Mouse (Mus musculus): ENCODE results near the gene Aqr. TPM values are rescaled to one million over a fixed set of nuclear protein-coding genes. Genes with fewer than 3 reads are reported as not detected.
"Not testable (repeated sequence)": the region's sequence is repeated elsewhere in the genome, so short reads cannot be mapped to it uniquely, and the experiment has no call there.

Aqr gene
- 10 to 100 TPM; 26.9 to 37.3 (median 33.7) TPM for total RNA-seq (2022)

GRCm38 (mm10) chr2:114186924-114187323, at the start of gene Aqr:
Gene Aqr (minus strand): TSS chr2:114187024.
- DNase-seq (ENCODE audit: low spot score in 2 of 2) = not testable (repeated sequence)

- no peak for DNase-seq (ENCODE audit: low spot score in 2 of 2)
Observed at GRCm38 (mm10) chr2:114236566-114236965, 49.7 kb upstream of the Aqr start.

- no peak for DNase-seq (ENCODE audit: low spot score in 2 of 2)
Observed at GRCm38 (mm10) chr2:114235584-114235983, 48.8 kb upstream of the Aqr start.

- DNase-seq (ENCODE audit: low spot score in 2 of 2) = no peak
Observed at GRCm38 (mm10) chr2:114231248-114231647, 44.4 kb upstream of the Aqr start.

- DNase-seq (ENCODE audit: low spot score in 2 of 2) = no peak
Observed at GRCm38 (mm10) chr2:114228672-114229071, 41.8 kb upstream of the Aqr start.

- DNase-seq (ENCODE audit: low spot score in 2 of 2) = no peak
Observed at GRCm38 (mm10) chr2:114205036-114205435, 18.2 kb upstream of the Aqr start.

- DNase-seq (ENCODE audit: low spot score in 2 of 2) = no peak
Observed at GRCm38 (mm10) chr2:114201574-114201973, 14.8 kb upstream of the Aqr start.

- peak; percentile 64 to 85 for DNase-seq (ENCODE audit: low spot score in 2 of 2)
Observed at GRCm38 (mm10) chr2:114200932-114201559, 14.2 kb upstream of the Aqr start, which contains the start of gene Zfp770. Gene Zfp770 (minus strand): TSS chr2:114201469.

- DNase-seq (ENCODE audit: low spot score in 2 of 2) = no peak
Observed at GRCm38 (mm10) chr2:114196421-114196820, 9.6 kb upstream of the Aqr start.

GRCm38 (mm10) chr2:114177802-114178733, 8.8 kb downstream of the Aqr start:
- DNase-seq (ENCODE audit: low spot score in 2 of 2) = no peak

- DNase-seq (ENCODE audit: low spot score in 2 of 2) = peak; percentile 80 to 84
Observed at GRCm38 (mm10) chr2:114174651-114175484, 12.0 kb downstream of the Aqr start.

GRCm38 (mm10) chr2:114173248-114173647, 13.6 kb downstream of the Aqr start:
- DNase-seq (ENCODE audit: low spot score in 2 of 2) = no peak

- no peak for DNase-seq (ENCODE audit: low spot score in 2 of 2)
Observed at GRCm38 (mm10) chr2:114167837-114168236, 19.0 kb downstream of the Aqr start.

- no peak for DNase-seq (ENCODE audit: low spot score in 2 of 2)
Observed at GRCm38 (mm10) chr2:114161978-114162377, 24.8 kb downstream of the Aqr start.

GRCm38 (mm10) chr2:114157345-114157744, 29.5 kb downstream of the Aqr start:
- DNase-seq (ENCODE audit: low spot score in 2 of 2) = no peak

GRCm38 (mm10) chr2:114156639-114157038, 30.2 kb downstream of the Aqr start:
- DNase-seq (ENCODE audit: low spot score in 2 of 2) = no peak

- no peak for DNase-seq (ENCODE audit: low spot score in 2 of 2)
Observed at GRCm38 (mm10) chr2:114153247-114153646, 33.6 kb downstream of the Aqr start.

GRCm38 (mm10) chr2:114146864-114147458, 39.9 kb downstream of the Aqr start:
- no peak for DNase-seq (ENCODE audit: low spot score in 2 of 2)

- peak in 1 of 2 experiments; percentile 30 for DNase-seq (ENCODE audit: low spot score in 2 of 2)
Observed at GRCm38 (mm10) chr2:114145315-114145801, 41.5 kb downstream of the Aqr start.

GRCm38 (mm10) chr2:114144915-114145314, 41.9 kb downstream of the Aqr start:
- no peak for DNase-seq (ENCODE audit: low spot score in 2 of 2)

GRCm38 (mm10) chr2:114143842-114144241, 43.0 kb downstream of the Aqr start:
- no peak for DNase-seq (ENCODE audit: low spot score in 2 of 2)
